Mouse (Mus musculus): ENCODE measurements around the gene Fbxw18. TPM values are rescaled to one million over a fixed set of nuclear protein-coding genes. Genes with fewer than 3 reads are reported as not detected.
A peak's percentile ranks its signal among the peaks of the same experiment; 100 is the strongest.
"Not testable (repeated sequence)": the region's sequence is repeated elsewhere in the genome, so short reads cannot be mapped to it uniquely, and the experiment has no call there.

Fbxw18 gene
- total RNA-seq (2012; rRNA removed) = not detected in 2 replicates
- not detected for polyA plus RNA-seq (2012; ENCODE audit: insufficient read depth in 1 of 2, insufficient read length in 2 of 2, low read depth in 1 of 2, low replicate concordance in 2 of 2, missing spikeins in 1 of 2)

- H3K36me3 ChIP-seq (ENCODE audit: control insufficient read depth in 1 of 2, insufficient read depth in 2 of 2, low read length in 2 of 2); DNase-seq (ENCODE audit: low read depth, low spot score); H3K9ac ChIP-seq (ENCODE audit: control insufficient read depth, low read depth, low read length, poor library complexity, severe bottlenecking); H3K9me3 ChIP-seq (replicated peaks; ENCODE audit: insufficient read depth, low read length); H3K4me1 ChIP-seq (ENCODE audit: control insufficient read depth in 1 of 2, insufficient read depth in 2 of 2, low read length in 2 of 2); H3K4me3 ChIP-seq (ENCODE audit: control insufficient read depth in 1 of 2, insufficient read depth in 1 of 2, low read depth in 2 of 2, low read length in 2 of 2); H3K27me3 ChIP-seq (ENCODE audit: control insufficient read depth in 1 of 2, insufficient read depth in 2 of 2, low read length in 2 of 2); H3K79me2 ChIP-seq (ENCODE audit: control insufficient read depth, insufficient read depth, low read length, poor library complexity); H3K27ac ChIP-seq (ENCODE audit: control insufficient read depth, low read depth, low read length): not testable (repeated sequence)
Observed at GRCm38 (mm10) chr9:109702600-109702999, at the start of gene Fbxw18. TSS of gene Fbxw18 (minus strand) at chr9:109702700.

DNA sequence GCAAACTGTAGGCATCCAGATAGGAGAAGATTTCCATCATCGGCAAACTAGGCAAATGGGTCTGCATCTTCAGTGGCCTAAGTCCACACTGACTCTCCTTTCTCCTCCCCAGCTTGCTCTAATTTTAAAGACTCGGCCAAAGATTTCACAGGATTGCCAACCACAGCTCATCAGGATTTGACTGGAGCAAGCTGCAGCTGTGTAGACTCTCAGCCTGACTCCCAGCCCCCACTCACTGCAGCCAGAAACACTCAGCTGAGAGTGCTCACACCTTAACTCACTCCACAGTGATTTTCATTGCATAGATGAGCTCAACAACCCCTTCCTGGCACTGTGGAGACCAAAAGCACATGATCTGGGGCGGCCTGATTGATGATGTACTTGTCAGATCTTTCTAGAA is 43.5 kb upstream of the Fbxw18 start, which contains the start of gene Fbxw26:
Fbxw26 (minus strand) TSS at position 101 of the 400 bp plus-strand sequence.
- not testable (repeated sequence) for H3K4me1 ChIP-seq (ENCODE audit: control insufficient read depth in 1 of 2, insufficient read depth in 2 of 2, low read length in 2 of 2); H3K9ac ChIP-seq (ENCODE audit: control insufficient read depth, low read depth, low read length, poor library complexity, severe bottlenecking); H3K27me3 ChIP-seq (ENCODE audit: control insufficient read depth in 1 of 2, insufficient read depth in 2 of 2, low read length in 2 of 2); H3K27ac ChIP-seq (ENCODE audit: control insufficient read depth, low read depth, low read length); H3K9me3 ChIP-seq (replicated peaks; ENCODE audit: insufficient read depth, low read length); H3K79me2 ChIP-seq (ENCODE audit: control insufficient read depth, insufficient read depth, low read length, poor library complexity); DNase-seq (ENCODE audit: low read depth, low spot score); H3K36me3 ChIP-seq (ENCODE audit: control insufficient read depth in 1 of 2, insufficient read depth in 2 of 2, low read length in 2 of 2); H3K4me3 ChIP-seq (ENCODE audit: control insufficient read depth in 1 of 2, insufficient read depth in 1 of 2, low read depth in 2 of 2, low read length in 2 of 2)

DNA sequence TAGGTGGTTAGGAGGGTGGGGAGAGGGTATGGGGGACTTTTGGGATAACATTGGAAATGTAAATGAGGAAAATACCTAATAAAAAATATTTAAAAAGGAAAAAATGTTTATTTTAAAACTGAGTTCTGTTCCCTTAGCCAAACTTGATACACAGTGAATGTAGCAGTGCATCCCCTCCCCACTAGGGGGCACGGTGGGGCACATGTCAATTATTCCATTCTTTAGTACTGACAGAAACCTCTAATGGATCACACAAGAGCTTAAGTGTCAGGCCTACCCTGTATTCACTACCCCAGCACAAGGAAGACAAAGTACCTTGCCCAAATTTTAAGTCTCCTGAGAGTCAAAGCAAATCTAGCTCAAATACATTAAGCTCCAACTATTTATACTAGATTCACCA is 17.2 kb downstream of the Fbxw18 start:
- no peaks in the 10 kb centered on the region for H3K4me1 ChIP-seq (ENCODE audit: control insufficient read depth in 1 of 2, insufficient read depth in 2 of 2, low read length in 2 of 2)
- no peak overlapping the region for H3K9ac ChIP-seq (ENCODE audit: control insufficient read depth, low read depth, low read length, poor library complexity, severe bottlenecking)
- no peaks in the 10 kb centered on the region for H3K79me2 ChIP-seq (ENCODE audit: control insufficient read depth, insufficient read depth, low read length, poor library complexity)
- H3K27ac ChIP-seq (ENCODE audit: control insufficient read depth, low read depth, low read length) = no peak overlapping the region
- no peak overlapping the region for H3K4me3 ChIP-seq (ENCODE audit: control insufficient read depth in 1 of 2, insufficient read depth in 1 of 2, low read depth in 2 of 2, low read length in 2 of 2)
- no peaks in the 10 kb centered on the region for H3K36me3 ChIP-seq (ENCODE audit: control insufficient read depth in 1 of 2, insufficient read depth in 2 of 2, low read length in 2 of 2)
- DNase-seq (ENCODE audit: low read depth, low spot score) = peak; percentile 44
- no peaks in the 10 kb centered on the region for H3K9me3 ChIP-seq (replicated peaks; ENCODE audit: insufficient read depth, low read length)
- no peaks in the 10 kb centered on the region for H3K27me3 ChIP-seq (ENCODE audit: control insufficient read depth in 1 of 2, insufficient read depth in 2 of 2, low read length in 2 of 2)
- TF ChIP-seq SMC3 (IDR thresholded peaks at IDR 0.05; ENCODE audit: low read depth, low read length) (peak; percentile 60), POLR2AphosphoS2 (IDR thresholded peaks at IDR 0.05; ENCODE audit: low read length) (no peak), RAD21 (IDR thresholded peaks at IDR 0.05; ENCODE audit: low read depth, low read length) (peak; percentile 42), POLR2A (IDR thresholded peaks at IDR 0.05; ENCODE audit: control insufficient read depth in 1 of 2, insufficient read depth in 1 of 2, low read depth in 1 of 2, low read length in 2 of 2, poor library complexity in 1 of 2) (no peak), CTCF (IDR thresholded peaks at IDR 0.05 in 2 of 3, conservative IDR thresholded peaks at IDR 0.05 in 1 of 3; ENCODE audit: control insufficient read depth in 1 of 3, insufficient read depth in 1 of 3, low read depth in 2 of 3, low read length in 3 of 3, poor library complexity in 1 of 3, severe bottlenecking in 1 of 3) (peak; percentile 51 to 67 (median 64); a peak in 5 of 6 replicates)

- DNase-seq (ENCODE audit: low read depth, low spot score); H3K9ac ChIP-seq (ENCODE audit: control insufficient read depth, low read depth, low read length, poor library complexity, severe bottlenecking); H3K4me3 ChIP-seq (ENCODE audit: control insufficient read depth in 1 of 2, insufficient read depth in 1 of 2, low read depth in 2 of 2, low read length in 2 of 2); H3K4me1 ChIP-seq (ENCODE audit: control insufficient read depth in 1 of 2, insufficient read depth in 2 of 2, low read length in 2 of 2); H3K9me3 ChIP-seq (replicated peaks; ENCODE audit: insufficient read depth, low read length); H3K27me3 ChIP-seq (ENCODE audit: control insufficient read depth in 1 of 2, insufficient read depth in 2 of 2, low read length in 2 of 2); H3K36me3 ChIP-seq (ENCODE audit: control insufficient read depth in 1 of 2, insufficient read depth in 2 of 2, low read length in 2 of 2); H3K79me2 ChIP-seq (ENCODE audit: control insufficient read depth, insufficient read depth, low read length, poor library complexity); H3K27ac ChIP-seq (ENCODE audit: control insufficient read depth, low read depth, low read length): not testable (repeated sequence)
Observed at GRCm38 (mm10) chr9:109664552-109664951, 37.9 kb downstream of the Fbxw18 start, which contains the start of gene Fbxw25. TSS of gene Fbxw25 (minus strand) at chr9:109664652.

Other genes starting within 250 kb of the Fbxw18 start
- gene Fbxw19, start 206.8 kb downstream of the Fbxw18 start, total RNA-seq (2012; rRNA removed) = not detected in 2 replicates
- not detected for gene Fbxw19, start 206.8 kb downstream of the Fbxw18 start, polyA plus RNA-seq (2012; ENCODE audit: insufficient read depth in 1 of 2, insufficient read length in 2 of 2, low read depth in 1 of 2, low replicate concordance in 2 of 2, missing spikeins in 1 of 2)
- gene Fbxw15, start 134.4 kb downstream of the Fbxw18 start, total RNA-seq (2012; rRNA removed) = not detected in 2 replicates
- gene Fbxw15, start 134.4 kb downstream of the Fbxw18 start, polyA plus RNA-seq (2012; ENCODE audit: insufficient read depth in 1 of 2, insufficient read length in 2 of 2, low read depth in 1 of 2, low replicate concordance in 2 of 2, missing spikeins in 1 of 2) = not detected
- gene Fbxw24, start 76.6 kb downstream of the Fbxw18 start, total RNA-seq (2012; rRNA removed) = not detected in 2 replicates
- not detected for gene Fbxw24, start 76.6 kb downstream of the Fbxw18 start, polyA plus RNA-seq (2012; ENCODE audit: insufficient read depth in 1 of 2, insufficient read length in 2 of 2, low read depth in 1 of 2, low replicate concordance in 2 of 2, missing spikeins in 1 of 2)
- gene Fbxw25, start 38.0 kb downstream of the Fbxw18 start, total RNA-seq (2012; rRNA removed) = not detected in 2 replicates
- not detected for gene Fbxw25, start 38.0 kb downstream of the Fbxw18 start, polyA plus RNA-seq (2012; ENCODE audit: insufficient read depth in 1 of 2, insufficient read length in 2 of 2, low read depth in 1 of 2, low replicate concordance in 2 of 2, missing spikeins in 1 of 2)
- not detected in 2 replicates for gene Fbxw26, start 43.4 kb upstream of the Fbxw18 start, total RNA-seq (2012; rRNA removed)
- gene Fbxw26, start 43.4 kb upstream of the Fbxw18 start, polyA plus RNA-seq (2012; ENCODE audit: insufficient read depth in 1 of 2, insufficient read length in 2 of 2, low read depth in 1 of 2, low replicate concordance in 2 of 2, missing spikeins in 1 of 2) = not detected
- not detected in 2 replicates for gene Fbxw27, start 88.0 kb upstream of the Fbxw18 start, total RNA-seq (2012; rRNA removed)
- gene Fbxw27, start 88.0 kb upstream of the Fbxw18 start, polyA plus RNA-seq (2012; ENCODE audit: insufficient read depth in 1 of 2, insufficient read length in 2 of 2, low read depth in 1 of 2, low replicate concordance in 2 of 2, missing spikeins in 1 of 2) = not detected
- gene Spink8, start 109.6 kb upstream of the Fbxw18 start, total RNA-seq (2012; rRNA removed) = not detected in 2 replicates
- not detected for gene Spink8, start 109.6 kb upstream of the Fbxw18 start, polyA plus RNA-seq (2012; ENCODE audit: insufficient read depth in 1 of 2, insufficient read length in 2 of 2, low read depth in 1 of 2, low replicate concordance in 2 of 2, missing spikeins in 1 of 2)
- gene Nme6, start 130.0 kb upstream of the Fbxw18 start, total RNA-seq (2012; rRNA removed) = 75.9 and 98.2 TPM in 2 replicates
- 10 to 100 TPM in 1 of 2 experiments, not detected in 1; 84.1 TPM for gene Nme6, start 130.0 kb upstream of the Fbxw18 start, polyA plus RNA-seq (2012; ENCODE audit: insufficient read depth in 1 of 2, insufficient read length in 2 of 2, low read depth in 1 of 2, low replicate concordance in 2 of 2, missing spikeins in 1 of 2)
- gene Camp, start 146.9 kb upstream of the Fbxw18 start, total RNA-seq (2012; rRNA removed) = not detected in 2 replicates
- gene Camp, start 146.9 kb upstream of the Fbxw18 start, polyA plus RNA-seq (2012; ENCODE audit: insufficient read depth in 1 of 2, insufficient read length in 2 of 2, low read depth in 1 of 2, low replicate concordance in 2 of 2, missing spikeins in 1 of 2) = under 1 TPM in 1 of 2 experiments, not detected in 1; 0.13 TPM
- 50.6 and 67.4 TPM in 2 replicates for gene Cdc25a, start 172.9 kb upstream of the Fbxw18 start, total RNA-seq (2012; rRNA removed)
- 10 to 100 TPM; 67.2 to 79.4 TPM for gene Cdc25a, start 172.9 kb upstream of the Fbxw18 start, polyA plus RNA-seq (2012; ENCODE audit: insufficient read depth in 1 of 2, insufficient read length in 2 of 2, low read depth in 1 of 2, low replicate concordance in 2 of 2, missing spikeins in 1 of 2)
- 14.5 and 20.7 TPM in 2 replicates for gene Map4, start 228.8 kb upstream of the Fbxw18 start, total RNA-seq (2012; rRNA removed)
- gene Map4, start 228.8 kb upstream of the Fbxw18 start, polyA plus RNA-seq (2012; ENCODE audit: insufficient read depth in 1 of 2, insufficient read length in 2 of 2, low read depth in 1 of 2, low replicate concordance in 2 of 2, missing spikeins in 1 of 2) = 10 to 100 TPM in 1 of 2 experiments, not detected in 1; 47.8 TPM